Mouse (Mus musculus): Measurements from ENCODE around the gene Gm28047.

Gene Gm28047

DNA sequence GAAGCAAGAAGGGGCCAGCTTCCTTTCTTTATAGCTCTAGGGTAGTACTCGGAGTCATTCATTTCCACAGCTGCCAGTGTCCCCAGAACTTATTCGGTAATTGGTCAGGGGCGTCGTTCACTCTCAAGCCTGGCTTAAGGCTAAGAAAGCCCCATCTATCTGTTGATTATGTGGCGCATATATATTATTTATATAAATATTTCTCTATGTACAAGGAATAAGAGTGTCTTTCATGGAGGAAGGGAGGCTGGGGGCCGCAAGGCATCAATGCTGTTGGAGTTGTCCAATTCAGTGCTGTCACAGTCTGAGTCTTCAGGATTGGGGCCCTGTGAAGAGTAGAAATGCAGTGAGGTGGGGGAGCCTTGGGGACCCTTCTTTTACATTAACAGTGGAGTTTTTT lies 125.0 kb downstream of the Gm28047 start:
- DNase-seq (ENCODE audit: inconsistent ontology term): no peak

DNA sequence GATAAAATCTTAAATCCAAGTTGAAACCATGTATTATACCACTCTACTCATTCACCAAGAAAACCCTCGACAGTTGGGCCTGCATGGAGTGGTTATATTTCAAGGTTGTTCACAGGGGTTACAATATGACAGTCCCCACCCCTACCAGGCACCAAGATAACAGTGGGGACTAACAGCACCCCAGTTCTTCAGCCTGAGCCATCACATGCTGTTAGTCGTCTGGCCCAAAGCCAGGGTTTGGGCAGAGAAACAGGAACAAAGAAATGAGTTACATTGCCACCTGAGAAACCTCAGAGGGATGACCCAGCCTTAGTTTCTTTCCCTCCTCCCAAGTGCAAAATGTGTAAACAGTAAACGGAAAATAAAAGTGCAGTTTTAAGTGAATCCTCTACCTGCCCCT lies 125.5 kb downstream of the Gm28047 start:
- DNase-seq (ENCODE audit: inconsistent ontology term): no peak

DNA sequence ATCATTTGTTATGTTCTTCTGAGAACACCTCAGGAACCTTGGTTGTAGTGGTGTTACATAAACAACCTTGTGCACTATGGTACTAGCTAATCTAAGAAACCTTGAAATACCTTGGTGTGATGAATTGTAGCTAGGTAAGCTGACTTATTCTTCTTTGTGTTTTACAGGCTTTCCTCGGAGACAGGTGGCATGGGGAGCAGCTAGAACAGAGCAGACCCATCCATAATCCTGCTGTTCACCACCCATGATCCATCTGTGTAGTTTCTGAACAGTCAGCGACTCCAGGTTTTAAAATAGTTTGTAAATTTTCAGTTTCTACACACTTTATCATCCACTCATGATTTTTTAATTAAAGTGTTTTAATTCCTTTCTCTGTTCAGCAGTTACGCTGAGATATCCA lies 126.5 kb downstream of the Gm28047 start:
- no peak for DNase-seq (ENCODE audit: inconsistent ontology term)

DNA sequence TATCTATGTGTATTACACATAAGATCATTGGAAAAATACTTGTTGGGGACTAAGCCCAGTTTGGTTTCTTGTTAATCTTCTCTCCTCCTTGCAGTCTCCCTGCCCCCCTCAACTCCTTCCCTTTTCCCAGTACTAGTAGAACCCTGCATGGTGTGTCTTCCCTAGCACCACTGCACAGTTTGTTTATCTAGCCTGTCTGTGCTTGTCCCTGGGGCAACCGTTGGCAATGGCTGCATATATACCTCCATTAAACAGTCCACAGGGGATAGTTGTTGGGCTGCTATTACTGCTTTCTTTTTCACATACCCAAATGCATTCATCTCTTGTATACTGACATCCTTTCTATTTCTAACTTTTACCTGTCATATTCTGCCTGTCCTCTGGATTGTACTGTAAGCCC lies 137.2 kb downstream of the Gm28047 start:
- DNase-seq (ENCODE audit: inconsistent ontology term): no peak

DNA sequence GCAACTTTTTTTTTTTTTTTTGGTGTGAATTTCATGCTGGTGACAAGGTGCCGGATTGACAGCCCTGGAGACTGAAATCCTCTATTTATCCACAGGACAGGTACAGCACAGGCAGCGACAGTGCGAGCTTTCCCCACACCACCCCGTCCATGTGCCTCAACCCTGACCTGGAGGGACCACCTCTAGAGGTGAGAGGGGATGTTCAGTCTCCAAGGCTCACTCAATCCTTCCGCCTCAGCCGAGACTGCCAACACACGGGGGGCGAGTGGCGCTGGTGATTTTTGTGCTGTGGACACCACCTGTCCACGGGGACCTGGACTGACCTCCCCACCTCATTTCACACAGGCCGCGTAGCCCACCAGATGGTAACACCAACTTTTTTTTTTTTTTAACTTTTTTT lies 139.0 kb downstream of the Gm28047 start:
- no peak for DNase-seq (ENCODE audit: inconsistent ontology term)

DNA sequence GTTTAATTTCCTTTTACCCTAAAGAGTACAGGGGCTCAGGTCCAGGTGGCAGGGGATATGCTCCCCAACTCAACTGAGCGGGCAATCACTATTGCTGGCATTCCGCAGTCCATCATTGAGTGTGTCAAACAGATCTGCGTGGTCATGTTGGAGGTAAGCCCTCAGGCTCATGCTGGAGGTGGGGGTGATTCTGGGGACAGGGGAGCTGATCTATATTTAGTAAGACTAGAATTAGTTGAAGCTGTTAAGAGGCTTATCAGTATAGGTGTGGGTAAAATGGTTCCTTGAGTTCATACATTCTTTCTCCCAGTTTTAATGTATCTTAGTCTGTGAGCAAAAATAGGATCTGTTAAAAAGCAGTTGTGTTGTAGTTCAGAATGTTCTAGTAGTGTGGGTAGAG lies 141.7 kb downstream of the Gm28047 start:
- DNase-seq (ENCODE audit: inconsistent ontology term): no peak

DNA sequence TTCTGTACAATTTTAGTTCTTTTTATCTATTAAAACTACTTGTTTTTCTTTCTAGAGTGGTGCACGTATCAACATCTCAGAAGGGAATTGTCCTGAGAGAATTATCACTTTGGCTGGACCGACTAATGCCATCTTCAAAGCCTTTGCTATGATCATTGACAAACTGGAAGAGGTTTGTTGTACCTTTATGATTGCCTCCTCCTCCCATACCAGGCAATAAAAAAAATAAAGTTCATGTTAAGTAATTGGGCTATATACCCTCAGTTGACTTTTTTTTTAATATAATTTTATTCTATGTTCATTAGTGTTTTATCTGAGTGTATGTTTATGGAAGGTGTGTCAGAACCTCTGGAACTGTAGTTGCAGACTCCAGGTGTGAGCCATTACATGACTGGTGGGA lies 150.3 kb downstream of the Gm28047 start:
- no peak for DNase-seq (ENCODE audit: inconsistent ontology term)
